ENCODE assay signal across 11 mouse cellular contexts in the genomic region with DNA sequence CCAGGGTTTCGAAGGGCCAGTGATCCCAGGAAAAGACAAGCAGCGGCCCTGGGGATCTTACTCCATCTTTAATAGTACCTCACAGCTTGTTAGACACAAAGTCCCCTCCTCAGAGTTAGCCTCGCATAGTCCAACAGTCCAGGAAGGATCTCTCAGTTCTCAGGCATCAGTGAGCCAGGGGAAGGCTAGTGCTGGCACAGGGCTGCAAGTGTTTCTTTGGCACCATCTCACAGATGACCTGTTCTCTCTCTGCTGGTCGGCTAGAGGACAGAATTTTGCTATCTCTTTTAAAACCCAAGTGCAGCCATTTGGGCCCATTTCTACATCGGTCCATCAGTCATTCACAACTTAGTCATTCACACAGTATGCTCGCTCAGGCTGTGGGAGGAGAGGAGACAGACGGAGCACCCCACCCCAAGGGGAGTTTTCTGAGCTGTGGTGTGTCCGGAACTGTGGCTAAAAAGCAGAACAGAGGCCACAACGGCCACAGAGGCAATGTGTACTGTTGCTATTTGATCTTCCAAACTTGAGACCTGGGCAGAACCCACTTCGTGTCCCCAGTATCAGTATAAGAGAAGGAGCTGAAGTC. TPM values are rescaled to one million over a fixed set of nuclear protein-coding genes. Genes with fewer than 3 reads are reported as not detected.
DNase-seq lines count a peak whose midpoint lies in the region; ATAC-seq and TF ChIP-seq lines count a peak whose summit lies in the region.
"Had no signal": no experiment of that assay in that cellular context is flagged by ENCODE, and none has a peak within 500 bp of the region (broad histone marks: within the 10 kb centered on the region; RNA-seq: fewer than 3 reads in every experiment).

No protein-coding gene starts in this region.

- H3K4me3 ChIP-seq in heart, embryonic 11.5 days (ENCODE audit: low read depth, low read length): no peak overlapping the region
- H3K4me3 ChIP-seq in liver, adult 2 months (ENCODE audit: insufficient read depth, low read depth, low read length): no peak overlapping the region
- no peak overlapping the region for H3K4me3 ChIP-seq in liver, embryonic 11.5 days (ENCODE audit: low read depth, low read length)
- no peak overlapping the region for H3K4me3 ChIP-seq in embryonic facial prominence, embryonic 10.5 days
- H3K4me3 ChIP-seq: erythroblast, embryonic 14.5 days had no signal

- no peaks in the 10 kb centered on the region for H3K79me2 ChIP-seq in liver, adult 2 months (ENCODE audit: control insufficient read depth, insufficient read depth, low read length)

- no peak for ATAC-seq in heart, embryonic 11.5 days (replicated peaks; ENCODE audit: insufficient number of reproducible peaks, low FRiP score, low TSS enrichment)
- ATAC-seq in liver, embryonic 11.5 days (replicated peaks; ENCODE audit: low FRiP score): no peak
- ATAC-seq in megakaryocyte, adult 5-6 weeks (ENCODE audit: poor library complexity, severe bottlenecking): peak; percentile 72
- ATAC-seq: CD4-positive, CD25-positive, alpha-beta regulatory T cell, adult 4 months had no signal

- no peaks in the 10 kb centered on the region for H3K9me3 ChIP-seq in heart, embryonic 11.5 days (replicated peaks; ENCODE audit: control insufficient read depth, low read length)
- H3K9me3 ChIP-seq in liver, embryonic 11.5 days (ENCODE audit: control insufficient read depth, low read length): no peaks in the 10 kb centered on the region
- no peaks in the 10 kb centered on the region for H3K9me3 ChIP-seq in embryonic facial prominence, embryonic 10.5 days

- TF ChIP-seq POLR2A in liver, adult 2 months (IDR thresholded peaks at IDR 0.05; ENCODE audit: extremely low read depth, insufficient read depth, low read length): no peak

- no peaks in the 10 kb centered on the region for H3K36me3 ChIP-seq in heart, embryonic 11.5 days (ENCODE audit: control insufficient read depth, insufficient read depth, low read length)
- H3K36me3 ChIP-seq in liver, adult 2 months (ENCODE audit: control insufficient read depth, insufficient read depth, low read length): no peaks in the 10 kb centered on the region
- H3K36me3 ChIP-seq in liver, embryonic 11.5 days (ENCODE audit: control insufficient read depth, insufficient read depth, low read length): no peaks in the 10 kb centered on the region
- H3K36me3 ChIP-seq in embryonic facial prominence, embryonic 10.5 days (replicated peaks): no peaks in the 10 kb centered on the region

- H3K4me2 ChIP-seq in heart, embryonic 11.5 days: no peak overlapping the region
- no peak overlapping the region for H3K4me2 ChIP-seq in liver, embryonic 11.5 days

- no peak for TF ChIP-seq CTCF in liver, adult 2 months (IDR thresholded peaks at IDR 0.05; ENCODE audit: low read depth, low read length)

- H3K27me3 ChIP-seq in heart, embryonic 11.5 days (ENCODE audit: control insufficient read depth, insufficient read depth, low read length): no peaks in the 10 kb centered on the region
- no peaks in the 10 kb centered on the region for H3K27me3 ChIP-seq in liver, adult 2 months (ENCODE audit: control insufficient read depth, insufficient read depth, low read length)
- 0 out of 2 replicates have a peak, but pooled peaks cover 5% of the 10 kb centered on the region for H3K27me3 ChIP-seq in liver, embryonic 11.5 days (replicated peaks; ENCODE audit: control insufficient read depth, insufficient read depth, low read length)
- H3K27me3 ChIP-seq in embryonic facial prominence, embryonic 10.5 days (replicated peaks; ENCODE audit: low read depth, poor library complexity, severe bottlenecking): peaks cover 6% of the 10 kb centered on the region; the same call in 1 of the 2 replicates

- H3K27ac ChIP-seq in heart, embryonic 11.5 days (ENCODE audit: low read depth, low read length): peak overlapping the region; percentile 32; the same call in 1 of the 2 replicates
- H3K27ac ChIP-seq in liver, adult 2 months (replicated peaks; ENCODE audit: insufficient read depth, low read depth, low read length): peak overlapping the region; percentile 68
- no peak overlapping the region for H3K27ac ChIP-seq in liver, embryonic 11.5 days (ENCODE audit: low read depth, low read length)
- peak overlapping the region; percentile 73 for H3K27ac ChIP-seq in embryonic facial prominence, embryonic 10.5 days (replicated peaks)

- WGBS in heart, embryonic 11.5 days (ENCODE audit: insufficient replicate concordance): 55% methylated on average over 10 of the region's 10 CpGs
- WGBS in liver, adult 2 months: 34% methylated on average over 10 of the region's 10 CpGs
- WGBS in liver, embryonic 11.5 days: 52% methylated on average over 10 of the region's 10 CpGs
- 55% methylated on average over 10 of the region's 10 CpGs for WGBS in embryonic facial prominence, embryonic 10.5 days

- no peak overlapping the region for H3K9ac ChIP-seq in heart, embryonic 11.5 days (ENCODE audit: low read depth, low read length)
- no peak overlapping the region; the same call in 1 of the 2 replicates for H3K9ac ChIP-seq in liver, adult 2 months (ENCODE audit: low read depth, low read length)
- H3K9ac ChIP-seq in liver, embryonic 11.5 days (ENCODE audit: low read depth, low read length): no peak overlapping the region

- DNase-seq in heart, adult 11 months: no peak
- peak; percentile 57 for DNase-seq in liver, adult 2 months (ENCODE audit: extremely low read depth, low read depth, low spot score)
- no peak for DNase-seq in liver, embryonic 11.5 days (ENCODE audit: low spot score)
- no peak for DNase-seq in embryonic facial prominence, embryonic 10.5 days (ENCODE audit: low spot score)
- DNase-seq in spleen, adult 12 weeks (ENCODE audit: low spot score): no peak
- DNase-seq in neural tube, embryonic 10.5 days (ENCODE audit: extremely low spot score, low spot score): no peak
- DNase-seq: layer of hippocampus, postnatal 36 days had no signal

- H3K4me1 ChIP-seq in heart, embryonic 11.5 days (ENCODE audit: control insufficient read depth, insufficient read depth, low read length): peaks cover 50% of the 10 kb centered on the region
- peaks cover 34% of the 10 kb centered on the region for H3K4me1 ChIP-seq in liver, adult 2 months (ENCODE audit: control insufficient read depth, insufficient read depth, low read length)
- H3K4me1 ChIP-seq in liver, embryonic 11.5 days (replicated peaks; ENCODE audit: control insufficient read depth, insufficient read depth, low read length): peaks cover 37% of the 10 kb centered on the region; the same call in 1 of the 2 replicates
- H3K4me1 ChIP-seq in embryonic facial prominence, embryonic 10.5 days: peaks cover 91% of the 10 kb centered on the region

RNA-seq across cellular contexts. Expression of a gene that starts 43.7 kb away (rescaled TPM):
- polyA plus RNA-seq in heart, embryonic 11.5 days (2014; fragmentation: Nextera tagmentation; extraction: Ambion mirVana): 4.4 and 5.0 TPM in 2 replicates
- total RNA-seq in liver, adult 2 months (2014; rRNA removed): 8.6 and 19.2 TPM in 2 replicates
- polyA plus RNA-seq in liver, adult 2 months (2012; rRNA removed): 4.8 and 5.7 TPM in 2 replicates
- 8.3 and 8.9 TPM in 2 replicates for polyA plus RNA-seq in liver, embryonic 11.5 days (2014; fragmentation: Nextera tagmentation; extraction: Ambion mirVana)
- polyA plus RNA-seq in embryonic facial prominence, embryonic 10.5 days (2016; fragmentation: Nextera tagmentation; extraction: Ambion mirVana): 7.9 and 8.1 TPM in 2 replicates
- 12.3 and 12.5 TPM in 2 replicates for total RNA-seq in megakaryocyte, adult 5-6 weeks (2015)
- 7.6 and 10.9 TPM in 2 replicates for total RNA-seq in megakaryocyte, adult 5-6 weeks (2017)
